Mouse (Mus musculus) neural tube, embryonic 12.5 days (tissue): ENCODE measurements around the gene Tgif1. TPM values are rescaled to one million over a fixed set of nuclear protein-coding genes. Genes with fewer than 3 reads are reported as not detected.
"Not testable (repeated sequence)": the region's sequence is repeated elsewhere in the genome, so short reads cannot be mapped to it uniquely, and the experiment has no call there.

Experiments used
- ATAC-seq: fragments of 200-750 bp; cut with Nextera tagmentation; 2 replicates; pipeline ENCODE4 v1.8.0; 2017; ENCODE audit warnings: low read depth, mild to moderate bottlenecking, moderate TSS enrichment, moderate library complexity; ENCODE audit not compliant: low FRiP score
- H3K27ac ChIP-seq: fragments of 300-500 bp; sonication (generic); 2 replicates; pipeline ENCODE4 v1.5.1; 2016
- H3K27me3 ChIP-seq: fragments of 300-500 bp; sonication (generic); replicated peaks from 2 replicates; pipeline ENCODE4 v1.6.1; 2016; ENCODE audit warnings: mild to moderate bottlenecking
- H3K36me3 ChIP-seq: fragments of 300-500 bp; sonication (generic); 2 replicates; pipeline ENCODE4 v1.6.1; 2016; ENCODE audit warnings: mild to moderate bottlenecking
- H3K4me1 ChIP-seq: fragments of 300-500 bp; sonication (generic); 2 replicates; pipeline ENCODE4 v1.6.1; 2016
- H3K4me2 ChIP-seq: fragments of 300-500 bp; sonication (generic); replicated peaks from 2 replicates; pipeline ENCODE4 v1.6.1; 2016; ENCODE audit warnings: mild to moderate bottlenecking
- H3K4me3 ChIP-seq: fragments of 300-500 bp; sonication (generic); 2 replicates; pipeline ENCODE4 v1.5.1; 2016
- H3K9ac ChIP-seq: fragments of 300-500 bp; sonication (generic); 2 replicates; pipeline ENCODE4 v1.6.1; 2016; ENCODE audit warnings: mild to moderate bottlenecking
- H3K9me3 ChIP-seq: fragments of 300-500 bp; sonication (generic); 2 replicates; pipeline ENCODE4 v1.6.1; 2016; ENCODE audit warnings: mild to moderate bottlenecking
- WGBS: fragments of 180-500 bp; shearing (Covaris S2); methylation state at CpG from one replicate; pipeline ENCODE4 v1.1.7; 2016; 5-methylcytosine and 5-hydroxymethylcytosine counted together
- polyA plus RNA-seq: library from polyadenylated mRNA; unstranded; fragments of >200 nt; fragmentation: Nextera tagmentation; extraction: Ambion mirVana; gene quantifications from 2 replicates; pipeline ENCODE4 v1.2.1, GENCODE M21; 2016

The Tgif1 gene
- polyA plus RNA-seq, 1 experiment from 2014 or later = 57.2 TPM

DNA sequence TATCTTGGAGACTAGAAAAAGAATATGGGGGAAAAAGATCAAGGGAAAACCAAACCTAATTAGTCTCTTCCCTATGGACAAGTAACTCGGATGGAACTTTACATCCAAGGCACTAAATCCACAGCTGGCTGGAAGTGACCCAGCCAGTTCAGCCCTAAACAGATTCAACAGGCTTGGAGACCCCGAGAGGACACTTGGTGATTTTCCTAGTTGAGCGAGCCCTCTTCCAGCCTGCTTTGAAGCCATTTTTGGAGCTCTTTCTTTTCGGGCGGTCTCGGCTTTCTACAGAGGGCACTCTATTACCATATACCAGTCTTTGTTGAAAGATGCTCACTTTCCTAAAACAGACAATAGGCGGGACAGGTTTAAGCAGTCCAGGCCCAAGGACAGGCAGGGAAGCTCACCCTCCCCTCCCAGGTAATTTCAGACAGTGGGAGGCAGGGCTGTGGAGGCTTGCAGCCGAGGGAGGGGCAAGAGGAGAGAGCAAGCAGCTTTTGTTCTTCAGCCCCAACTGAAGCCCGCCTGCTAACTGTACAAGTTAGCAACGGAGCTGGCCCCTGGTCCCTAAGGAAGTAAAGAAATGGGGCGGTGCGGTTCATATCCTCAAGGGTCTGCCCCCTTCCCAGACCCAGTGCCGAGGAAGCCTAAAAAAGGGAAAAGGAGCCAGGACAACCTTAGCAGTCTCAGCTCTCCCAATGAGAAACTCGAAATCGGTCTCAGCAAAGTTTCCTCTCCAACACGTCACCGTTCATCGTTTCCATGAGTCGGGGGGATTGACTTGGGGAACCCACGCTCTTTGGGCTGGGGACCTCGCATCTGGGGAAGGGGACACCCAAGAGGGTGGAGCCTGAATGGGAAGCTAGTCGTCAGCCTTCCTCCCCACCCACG is 4.6 kb downstream of the Tgif1 start:
- Histone ChIP-seq H3K36me3 (peaks cover 10% of the 10 kb centered on the region; the same call in 1 of the 2 replicates), H3K27ac (peak overlapping the region; percentile 80), H3K9ac (peak overlapping the region; percentile 67), H3K4me3 (peak overlapping the region; percentile 57), H3K27me3 (no peaks in the 10 kb centered on the region), H3K4me2 (peak overlapping the region; percentile 93), H3K9me3 (no peaks in the 10 kb centered on the region), H3K4me1 (peaks cover 32% of the 10 kb centered on the region)
- ATAC-seq = no peak
- under 1% methylated on average over 23 of the region's 23 CpGs for WGBS

DNA sequence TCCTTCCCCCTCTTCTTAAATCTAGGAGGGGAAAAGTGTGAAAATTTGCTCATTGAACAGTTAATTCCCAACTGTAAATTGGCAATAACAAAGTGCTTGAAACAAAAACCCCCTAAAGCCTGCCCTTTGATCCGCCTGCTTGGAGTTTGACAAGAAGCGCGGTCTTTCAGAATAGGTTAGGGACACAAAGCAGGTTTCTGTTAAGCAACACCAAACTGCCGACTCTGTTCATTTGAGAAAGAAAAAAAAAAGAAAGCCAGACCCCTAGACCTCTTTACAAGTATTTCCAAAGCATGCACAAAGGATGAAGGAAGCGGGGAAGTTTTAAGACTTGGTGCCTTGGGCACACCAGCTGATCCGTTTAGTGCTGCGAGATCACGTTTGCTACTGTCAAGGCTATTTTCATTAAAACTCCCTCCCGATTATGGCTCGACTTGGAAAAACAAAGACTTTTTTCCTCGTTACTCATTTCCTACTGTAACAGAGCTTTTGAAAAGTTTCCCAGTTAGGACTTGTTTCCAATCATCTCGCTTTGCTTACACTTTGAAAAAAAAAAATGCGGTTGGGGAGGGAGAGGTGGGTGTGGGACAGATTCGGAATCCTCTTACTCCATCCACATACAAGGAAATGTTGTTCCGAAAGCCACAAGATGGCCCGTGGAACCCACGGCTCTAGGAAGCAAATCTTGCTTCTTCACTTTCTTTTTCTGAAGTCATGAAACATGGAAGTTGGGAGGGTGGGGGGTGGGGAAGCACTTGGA is 5.4 kb downstream of the Tgif1 start:
- Histone ChIP-seq H3K9me3 (no peaks in the 10 kb centered on the region), H3K4me3 (peak overlapping the region; percentile 57), H3K9ac (peak overlapping the region; percentile 67; the same call in 1 of the 2 replicates), H3K27me3 (no peaks in the 10 kb centered on the region), H3K4me1 (peaks cover 30% of the 10 kb centered on the region), H3K4me2 (peak overlapping the region; percentile 93), H3K27ac (0 out of 2 replicates have a peak overlapping the region, but pooled peaks have one; percentile 27), H3K36me3 (peaks cover 17% of the 10 kb centered on the region)
- ATAC-seq = no peak
- under 1% methylated on average over 17 of the region's 17 CpGs for WGBS

DNA sequence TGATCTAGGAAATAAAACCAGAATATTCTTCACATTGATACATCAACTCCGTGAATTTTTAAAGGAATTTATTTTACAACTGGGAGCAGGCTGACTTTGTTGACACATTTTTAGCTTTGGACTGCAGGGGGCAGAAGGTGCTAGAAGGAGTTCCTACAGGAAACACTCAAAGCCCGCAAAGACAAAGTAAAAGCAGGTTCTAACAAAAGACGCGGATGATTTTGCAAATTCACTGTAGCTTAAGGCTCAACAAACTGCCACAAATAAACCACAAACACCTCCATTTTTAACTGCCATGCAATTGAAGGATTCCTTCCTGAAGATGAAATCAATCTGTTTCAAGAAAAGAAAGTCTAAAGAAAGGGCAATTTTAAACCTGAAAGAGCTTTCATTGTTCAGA is 6.3 kb downstream of the Tgif1 start:
- no peak overlapping the region for H3K27ac ChIP-seq
- no peaks in the 10 kb centered on the region for H3K9me3 ChIP-seq
- H3K9ac ChIP-seq = no peak overlapping the region
- H3K36me3 ChIP-seq = peaks cover 21% of the 10 kb centered on the region
- H3K4me1 ChIP-seq = peaks cover 30% of the 10 kb centered on the region
- no peak for ATAC-seq
- peak overlapping the region; percentile 41 for H3K4me2 ChIP-seq
- no peaks in the 10 kb centered on the region for H3K27me3 ChIP-seq
- WGBS = 5% methylated on average over 4 of the region's 4 CpGs
- no peak overlapping the region for H3K4me3 ChIP-seq

DNA sequence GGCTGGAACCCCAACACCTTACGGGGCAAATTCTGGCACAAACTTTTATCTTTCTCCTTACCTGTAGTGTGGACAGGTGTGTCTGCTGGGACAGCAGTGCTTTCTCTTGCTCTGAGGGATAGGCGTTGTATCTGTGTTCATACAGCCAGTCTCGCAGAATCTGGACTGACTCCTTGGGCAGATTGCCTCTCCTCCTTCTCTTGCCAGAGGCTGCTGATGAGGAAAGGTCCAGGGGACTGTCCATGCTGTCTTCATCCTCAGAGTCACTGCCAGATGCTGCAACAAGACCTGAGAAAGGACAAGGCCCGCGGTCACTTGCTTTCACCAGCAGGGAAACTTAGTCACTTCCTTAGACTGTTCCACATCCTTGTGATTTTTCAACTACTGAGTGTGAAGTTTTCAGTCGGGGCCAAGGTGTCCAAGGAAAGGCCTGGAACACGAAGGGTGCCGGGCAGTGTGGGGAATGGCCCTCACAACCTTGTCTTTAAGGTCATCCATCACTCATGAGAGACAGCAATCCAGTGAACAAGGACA is 7.2 kb downstream of the Tgif1 start:
- no peak for ATAC-seq
- Histone ChIP-seq H3K9ac (no peak overlapping the region), H3K36me3 (peaks cover 27% of the 10 kb centered on the region), H3K9me3 (no peaks in the 10 kb centered on the region), H3K4me1 (peaks cover 26% of the 10 kb centered on the region), H3K27ac (no peak overlapping the region), H3K4me2 (no peak overlapping the region), H3K27me3 (no peaks in the 10 kb centered on the region), H3K4me3 (no peak overlapping the region)
- 67% methylated on average over 8 of the region's 8 CpGs for WGBS

DNA sequence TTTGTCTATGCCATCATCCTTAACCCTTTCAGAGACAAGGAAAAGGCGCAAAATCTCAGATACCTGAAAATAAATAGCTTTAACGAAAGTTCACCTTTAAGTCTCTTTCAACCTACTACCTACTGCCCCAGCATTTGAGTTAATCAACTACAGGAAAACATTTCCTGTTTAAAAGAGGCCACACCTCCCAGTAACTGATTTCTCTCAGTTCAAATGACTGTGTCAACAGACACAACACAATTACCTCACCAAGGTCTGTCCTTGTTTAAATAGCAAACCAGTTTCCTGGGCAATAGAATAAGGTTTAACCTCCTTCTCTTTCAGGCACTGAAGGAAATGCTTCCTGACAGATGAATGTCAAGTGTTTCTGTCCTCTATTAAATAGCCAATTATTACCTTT is 7.8 kb downstream of the Tgif1 start:
- ATAC-seq = no peak
- Histone ChIP-seq H3K4me2 (no peak overlapping the region), H3K27ac (no peak overlapping the region), H3K9ac (no peak overlapping the region), H3K4me3 (no peak overlapping the region), H3K36me3 (peaks cover 27% of the 10 kb centered on the region), H3K4me1 (peaks cover 22% of the 10 kb centered on the region), H3K9me3 (no peaks in the 10 kb centered on the region), H3K27me3 (no peaks in the 10 kb centered on the region)
- 78% methylated on average over 2 of the region's 2 CpGs for WGBS

DNA sequence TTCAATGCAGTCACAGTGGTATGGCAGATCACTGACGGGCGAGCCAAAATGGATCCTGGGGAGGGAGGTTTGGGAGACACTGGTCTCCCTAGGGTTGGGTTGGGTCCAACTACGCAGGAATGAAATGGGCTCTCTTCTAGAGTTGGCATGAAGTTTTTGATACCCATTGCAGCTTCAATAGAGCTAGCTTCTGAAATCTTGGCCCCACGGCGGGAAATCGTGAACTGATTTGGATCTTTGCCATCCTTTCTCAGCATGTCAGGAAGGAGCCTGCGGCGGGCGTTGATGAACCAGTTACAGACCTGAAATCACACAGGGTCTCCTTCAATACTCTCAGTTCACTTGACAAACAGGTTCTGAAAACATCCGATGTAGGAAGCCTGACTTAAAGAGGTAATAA is 8.4 kb downstream of the Tgif1 start:
- no peaks in the 10 kb centered on the region for H3K9me3 ChIP-seq
- H3K4me3 ChIP-seq = no peak overlapping the region
- WGBS = 80% methylated on average over 10 of the region's 10 CpGs
- H3K27ac ChIP-seq = no peak overlapping the region
- H3K9ac ChIP-seq = no peak overlapping the region; the same call in 1 of the 2 replicates
- H3K36me3 ChIP-seq = peaks cover 29% of the 10 kb centered on the region
- ATAC-seq = no peak
- H3K4me2 ChIP-seq = no peak overlapping the region
- peaks cover 21% of the 10 kb centered on the region for H3K4me1 ChIP-seq
- H3K27me3 ChIP-seq = no peaks in the 10 kb centered on the region

DNA sequence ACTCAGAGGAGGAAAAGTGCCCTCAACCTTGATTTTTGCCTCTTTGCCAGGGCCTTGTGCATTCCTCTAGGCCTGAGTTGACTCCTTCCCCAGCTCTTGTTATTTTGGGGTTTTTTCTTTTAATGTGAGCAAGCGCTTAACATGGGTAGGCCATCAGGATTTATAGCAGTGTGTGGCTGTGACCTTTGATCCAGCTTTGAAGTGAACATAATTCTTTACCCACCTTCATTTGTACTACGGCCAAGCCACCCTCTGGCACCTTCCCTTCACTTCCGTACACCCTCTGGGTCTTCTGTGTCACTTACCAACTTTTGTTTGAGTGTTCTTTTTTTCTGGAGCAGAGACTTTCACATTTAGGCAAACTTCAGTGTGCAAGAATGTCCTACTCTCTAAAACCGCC is 10.1 kb downstream of the Tgif1 start:
- Histone ChIP-seq H3K4me3 (no peak overlapping the region), H3K27ac (no peak overlapping the region), H3K9ac (no peak overlapping the region), H3K36me3 (peaks cover 31% of the 10 kb centered on the region), H3K27me3 (no peaks in the 10 kb centered on the region), H3K4me1 (peaks cover 10% of the 10 kb centered on the region; the same call in 1 of the 2 replicates), H3K4me2 (no peak overlapping the region), H3K9me3 (no peaks in the 10 kb centered on the region)
- WGBS = 65% methylated on average over 4 of the region's 4 CpGs
- no peak for ATAC-seq

DNA sequence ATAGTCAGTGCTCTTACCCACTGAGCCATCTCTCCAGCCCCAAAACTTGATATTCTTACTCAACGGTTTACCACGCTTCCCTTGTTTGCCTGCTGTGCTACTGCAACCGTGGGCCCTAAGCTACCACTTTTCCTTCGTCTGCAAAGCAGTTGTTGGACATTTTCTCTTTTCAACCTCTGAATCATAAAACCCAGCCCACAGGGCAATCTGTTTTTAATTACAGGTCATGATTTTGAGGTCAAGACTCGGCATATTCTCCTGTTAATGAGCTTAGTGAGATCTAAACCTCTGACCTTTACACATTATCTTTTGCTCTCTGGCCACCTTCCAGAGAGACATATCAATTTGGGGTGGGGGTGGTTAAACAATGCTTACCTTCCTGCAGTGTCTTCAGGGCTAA is 14.8 kb downstream of the Tgif1 start:
- Histone ChIP-seq H3K9me3 (no peaks in the 10 kb centered on the region), H3K4me1 (no peaks in the 10 kb centered on the region), H3K27me3 (no peaks in the 10 kb centered on the region), H3K4me2 (no peak overlapping the region), H3K9ac (no peak overlapping the region), H3K36me3 (peaks cover 18% of the 10 kb centered on the region), H3K27ac (no peak overlapping the region), H3K4me3 (no peak overlapping the region)
- WGBS = 62% methylated on average over 5 of the region's 5 CpGs
- ATAC-seq = no peak

DNA sequence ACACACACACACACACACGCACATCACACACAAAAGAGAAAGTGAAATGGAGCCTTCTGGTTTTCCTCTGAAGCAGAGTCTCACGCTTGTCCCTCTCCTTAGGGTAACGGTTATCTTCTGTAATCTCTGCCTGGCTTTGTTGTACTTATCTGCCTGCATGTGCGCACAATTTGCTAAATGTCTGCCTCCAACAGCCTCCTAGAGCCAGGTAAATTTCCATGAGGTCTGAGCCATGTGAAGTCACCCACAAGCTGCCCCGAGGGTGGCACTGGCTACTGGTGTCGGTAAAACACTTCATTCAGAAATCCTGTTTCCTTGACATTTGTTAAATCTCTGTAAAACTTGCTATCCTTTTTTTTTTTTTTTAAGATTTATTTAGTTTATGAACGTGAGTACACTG is 15.3 kb downstream of the Tgif1 start:
- Histone ChIP-seq H3K4me2 (no peak overlapping the region), H3K9ac (no peak overlapping the region), H3K9me3 (no peaks in the 10 kb centered on the region), H3K27me3 (no peaks in the 10 kb centered on the region), H3K27ac (no peak overlapping the region), H3K36me3 (peaks cover 15% of the 10 kb centered on the region), H3K4me1 (no peaks in the 10 kb centered on the region), H3K4me3 (no peak overlapping the region)
- ATAC-seq = no peak
- 90% methylated on average over 7 of the region's 7 CpGs for WGBS

DNA sequence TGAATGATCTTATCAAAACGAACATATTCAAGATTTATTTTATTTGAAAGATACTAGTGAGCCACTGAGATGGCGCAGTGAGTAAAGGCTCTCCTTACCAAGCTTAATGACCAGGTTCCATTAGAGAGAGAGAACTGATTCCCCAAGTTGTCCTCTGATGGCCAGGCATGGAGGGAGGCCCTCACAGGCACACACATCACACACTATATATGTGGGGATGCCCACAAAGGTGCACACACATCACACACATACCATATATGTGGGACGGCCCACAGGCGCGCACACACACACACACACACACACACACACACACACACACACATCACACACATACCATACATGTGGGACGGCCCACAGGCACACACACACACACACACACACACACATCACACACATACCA is 15.9 kb downstream of the Tgif1 start:
- H3K4me2 ChIP-seq, H3K9ac ChIP-seq, ATAC-seq, H3K27me3 ChIP-seq, H3K4me3 ChIP-seq, H3K9me3 ChIP-seq, H3K27ac ChIP-seq, H3K4me1 ChIP-seq: not testable (repeated sequence)
- WGBS = 84% methylated on average over 6 of the region's 6 CpGs
- H3K36me3 ChIP-seq = peaks cover 11% of the 10 kb centered on the region; the same call in 1 of the 2 replicates

DNA sequence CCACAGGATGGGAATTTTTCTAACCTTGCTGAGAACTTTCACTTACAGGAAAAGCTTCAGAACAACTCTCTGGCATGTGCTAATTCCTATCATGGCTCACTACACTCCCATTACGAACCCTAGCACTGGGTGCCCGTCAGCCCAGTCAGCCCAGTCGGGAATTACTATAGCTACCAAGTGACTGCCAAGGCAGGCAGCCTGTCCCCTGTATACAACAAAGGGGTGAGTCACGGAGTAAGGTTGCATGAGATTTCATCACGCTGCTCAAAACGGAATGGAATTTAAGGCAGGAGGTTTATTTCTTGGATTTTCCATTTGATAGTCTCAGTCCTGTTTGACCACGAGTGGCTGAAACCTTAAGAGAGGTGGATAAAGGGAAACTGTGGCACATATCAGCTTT is 16.5 kb downstream of the Tgif1 start:
- Histone ChIP-seq H3K4me3 (no peak overlapping the region), H3K27me3 (no peaks in the 10 kb centered on the region), H3K4me1 (no peaks in the 10 kb centered on the region), H3K9me3 (no peaks in the 10 kb centered on the region), H3K36me3 (peaks cover 8% of the 10 kb centered on the region; the same call in 1 of the 2 replicates), H3K4me2 (no peak overlapping the region), H3K27ac (no peak overlapping the region), H3K9ac (no peak overlapping the region)
- no peak for ATAC-seq
- 65% methylated on average over 7 of the region's 7 CpGs for WGBS
